Mouse (Mus musculus): ENCODE results near the gene Slc8b1. TPM values are rescaled to one million over a fixed set of nuclear protein-coding genes. Genes with fewer than 3 reads are reported as not detected.

Gene Slc8b1
- total RNA-seq, 2 experiments from 2014 or later: 4.5 to 7.5 TPM

- TF ChIP-seq CTCF (IDR thresholded peaks at IDR 0.05): no peak
- intact Hi-C loops (cut with DNase I): no loop called here
- H3K27ac ChIP-seq: peak overlapping the region; percentile 47; the same call in 1 of the 2 replicates
- H3K4me3 ChIP-seq: no peak overlapping the region
- no peak for DNase-seq (ENCODE audit: extremely low spot score in 1 of 2, low spot score in 2 of 2)
Measured at GRCm38 (mm10) chr5:120571056-120571740, 60.2 kb downstream of the Slc8b1 start.

- DNase-seq (ENCODE audit: extremely low spot score in 1 of 2, low spot score in 2 of 2): no peak
- Histone ChIP-seq H3K27ac (no peak overlapping the region), H3K4me3 (no peak overlapping the region)
- no peak for TF ChIP-seq CTCF (IDR thresholded peaks at IDR 0.05)
- intact Hi-C loops (cut with DNase I): no loop called here
Measured at GRCm38 (mm10) chr5:120574469-120575063, 63.6 kb downstream of the Slc8b1 start.

GRCm38 (mm10) chr5:120576781-120577301, 65.9 kb downstream of the Slc8b1 start:
- no peak for DNase-seq (ENCODE audit: extremely low spot score in 1 of 2, low spot score in 2 of 2)
- no peak overlapping the region for H3K4me3 ChIP-seq
- no peak for TF ChIP-seq CTCF (IDR thresholded peaks at IDR 0.05)
- no peak overlapping the region for H3K27ac ChIP-seq
- intact Hi-C loops (cut with DNase I): no loop called here

- no peak overlapping the region for H3K4me3 ChIP-seq
- DNase-seq (ENCODE audit: extremely low spot score in 1 of 2, low spot score in 2 of 2): no peak
- intact Hi-C loops (cut with DNase I): no loop called here
- peak; percentile 5; the same call in 1 of the 2 replicates for TF ChIP-seq CTCF (IDR thresholded peaks at IDR 0.05)
- no peak overlapping the region for H3K27ac ChIP-seq
Measured at GRCm38 (mm10) chr5:120577935-120578441, 67.0 kb downstream of the Slc8b1 start.

- Histone ChIP-seq H3K27ac (no peak overlapping the region), H3K4me3 (no peak overlapping the region)
- no peak for DNase-seq (ENCODE audit: extremely low spot score in 1 of 2, low spot score in 2 of 2)
- intact Hi-C loops (cut with DNase I): no loop called here
- TF ChIP-seq CTCF (IDR thresholded peaks at IDR 0.05): no peak
Measured at GRCm38 (mm10) chr5:120578504-120579081, 67.6 kb downstream of the Slc8b1 start.

GRCm38 (mm10) chr5:120579211-120579897, 68.4 kb downstream of the Slc8b1 start:
- Histone ChIP-seq H3K4me3 (no peak overlapping the region), H3K27ac (no peak overlapping the region)
- intact Hi-C loops (cut with DNase I): no loop called here
- no peak for TF ChIP-seq CTCF (IDR thresholded peaks at IDR 0.05)
- no peak for DNase-seq (ENCODE audit: extremely low spot score in 1 of 2, low spot score in 2 of 2)

GRCm38 (mm10) chr5:120579898-120580626, 69.1 kb downstream of the Slc8b1 start:
- TF ChIP-seq CTCF (IDR thresholded peaks at IDR 0.05): no peak
- no peak overlapping the region for H3K27ac ChIP-seq
- no peak for DNase-seq (ENCODE audit: extremely low spot score in 1 of 2, low spot score in 2 of 2)
- H3K4me3 ChIP-seq: no peak overlapping the region
- intact Hi-C loops (cut with DNase I): no loop called here

GRCm38 (mm10) chr5:120582002-120582401, 71.0 kb downstream of the Slc8b1 start:
- Histone ChIP-seq H3K27ac (no peak overlapping the region), H3K4me3 (no peak overlapping the region)
- intact Hi-C loops (cut with DNase I): no loop called here
- no peak for TF ChIP-seq CTCF (IDR thresholded peaks at IDR 0.05)
- DNase-seq (ENCODE audit: extremely low spot score in 1 of 2, low spot score in 2 of 2): no peak

GRCm38 (mm10) chr5:120583511-120583910, 72.5 kb downstream of the Slc8b1 start:
- no peak overlapping the region for H3K27ac ChIP-seq
- no peak for TF ChIP-seq CTCF (IDR thresholded peaks at IDR 0.05)
- H3K4me3 ChIP-seq: no peak overlapping the region
- DNase-seq (ENCODE audit: extremely low spot score in 1 of 2, low spot score in 2 of 2): no peak
- intact Hi-C loops (cut with DNase I): no loop called here

Other genes with a start within 250 kb of the Slc8b1 start
- gene Lhx5, start 79.5 kb upstream of the Slc8b1 start, total RNA-seq (2021): not detected
- 1 to 10 TPM; 5.3 to 7.4 TPM for gene Sdsl, start 38.4 kb upstream of the Slc8b1 start, total RNA-seq (2021)
- gene Sds, start 34.6 kb upstream of the Slc8b1 start, total RNA-seq (2021): under 1 TPM in 1 of 2 experiments, not detected in 1; 0.61 TPM
- gene Plbd2, start 7.5 kb upstream of the Slc8b1 start, total RNA-seq (2021): 10 to 100 TPM; 60.6 to 61.7 TPM
- gene Tpcn1, start 77.5 kb downstream of the Slc8b1 start, total RNA-seq (2021): 10 to 100 TPM; 36.8 to 42.1 TPM
- under 1 TPM; 0.47 to 0.75 TPM for gene Iqcd, start 77.8 kb downstream of the Slc8b1 start, total RNA-seq (2021)
- 10 to 100 TPM; 29.5 to 29.9 TPM for gene Rita1, start 101.4 kb downstream of the Slc8b1 start, total RNA-seq (2021)
- 10 to 100 TPM; 38.6 to 41.0 TPM for gene Ddx54, start 101.6 kb downstream of the Slc8b1 start, total RNA-seq (2021)
- under 1 TPM in 1 of 2 experiments, not detected in 1; 0.52 TPM for gene Cfap73, start 123.1 kb downstream of the Slc8b1 start, total RNA-seq (2021)
- 10 to 100 TPM; 85.3 TPM for gene Rasal1, start 137.6 kb downstream of the Slc8b1 start, total RNA-seq (2021)
- 10 to 100 TPM; 74.5 to 76.9 TPM for gene Dtx1, start 200.8 kb downstream of the Slc8b1 start, total RNA-seq (2021)
- gene Oas2, start 238.7 kb downstream of the Slc8b1 start, total RNA-seq (2021): under 1 TPM in 1 of 2 experiments, not detected in 1; 0.14 TPM

Measured in left cerebral cortex, adult 2 months (tissue).